Mouse (Mus musculus) bone marrow macrophage, adult 2 months (primary cell): ENCODE results near the gene Nr2f2. TPM values are rescaled to one million over a fixed set of nuclear protein-coding genes. Genes with fewer than 3 reads are reported as not detected.

Experiments used
- H3K27ac ChIP-seq: 2 replicates; pipeline ENCODE4 v1.5.1; 2012; ENCODE audit warnings: low read depth, low read length; ENCODE audit not compliant: insufficient read depth
- H3K4me1 ChIP-seq: 2 replicates; pipeline ENCODE4 v1.6.1; 2012; ENCODE audit warnings: low read length; ENCODE audit not compliant: control insufficient read depth, insufficient read depth
- H3K4me3 ChIP-seq: 2 replicates; pipeline ENCODE4 v1.5.1; 2012; ENCODE audit warnings: mild to moderate bottlenecking, low read length, moderate library complexity; ENCODE audit not compliant: insufficient read depth
- CTCF ChIP-seq: IDR thresholded peaks from 2 replicates; pipeline ENCODE4 v1.5.1; 2012; ENCODE audit warnings: low read depth, mild to moderate bottlenecking, low read length, moderate library complexity
- POLR2A ChIP-seq: IDR thresholded peaks from 2 replicates; pipeline ENCODE4 v1.6.1; 2012; ENCODE audit warnings: mild to moderate bottlenecking, low read depth, low read length, borderline replicate concordance
- polyA plus RNA-seq: library from polyadenylated mRNA; stranded (reverse); fragments of >200 nt; gene quantifications from 2 replicates; pipeline ENCODE4 v1.2.4, GENCODE M21; 2012; ENCODE audit not compliant: missing spikeins, insufficient read depth, insufficient read length

The Nr2f2 gene
- polyA plus RNA-seq, 1 experiment, result not detected

GRCm38 (mm10) chr7:70358020-70358847 is 8.3 kb downstream of the Nr2f2 start:
- Histone ChIP-seq H3K27ac (no peak overlapping the region), H3K4me1 (no peaks in the 10 kb centered on the region), H3K4me3 (no peak overlapping the region)
- TF ChIP-seq CTCF (no peak), POLR2A (no peak)

- Histone ChIP-seq H3K27ac (no peak overlapping the region), H3K4me1 (no peaks in the 10 kb centered on the region), H3K4me3 (no peak overlapping the region)
- TF ChIP-seq POLR2A, result no peak
Measured at GRCm38 (mm10) chr7:70357516-70358019, 9.0 kb downstream of the Nr2f2 start.

GRCm38 (mm10) chr7:70356691-70357515 is 9.6 kb downstream of the Nr2f2 start:
- Histone ChIP-seq H3K4me3 (no peak overlapping the region), H3K4me1 (no peaks in the 10 kb centered on the region), H3K27ac (no peak overlapping the region)
- TF ChIP-seq CTCF, result no peak

- H3K27ac ChIP-seq, result no peak overlapping the region
- no peak overlapping the region for H3K4me3 ChIP-seq
- TF ChIP-seq POLR2A (no peak), CTCF (no peak)
- no peaks in the 10 kb centered on the region for H3K4me1 ChIP-seq
Measured at GRCm38 (mm10) chr7:70355691-70356568, 10.6 kb downstream of the Nr2f2 start.

- H3K4me3 ChIP-seq, result no peak overlapping the region
- TF ChIP-seq CTCF, result no peak
- no peak for TF ChIP-seq POLR2A
- H3K27ac ChIP-seq, result no peak overlapping the region
- no peaks in the 10 kb centered on the region for H3K4me1 ChIP-seq
Measured at GRCm38 (mm10) chr7:70355357-70355620, 11.2 kb downstream of the Nr2f2 start.

GRCm38 (mm10) chr7:70354606-70355356 is 11.8 kb downstream of the Nr2f2 start:
- no peak overlapping the region for H3K4me3 ChIP-seq
- no peaks in the 10 kb centered on the region for H3K4me1 ChIP-seq
- no peak overlapping the region for H3K27ac ChIP-seq
- no peak for TF ChIP-seq CTCF
- no peak for TF ChIP-seq POLR2A

- H3K4me1 ChIP-seq, result no peaks in the 10 kb centered on the region
- no peak overlapping the region for H3K27ac ChIP-seq
- TF ChIP-seq CTCF (no peak), POLR2A (no peak)
- no peak overlapping the region for H3K4me3 ChIP-seq
Measured at GRCm38 (mm10) chr7:70353151-70353550, 13.4 kb downstream of the Nr2f2 start.

- no peak for TF ChIP-seq POLR2A
- no peak for TF ChIP-seq CTCF
- H3K4me3 ChIP-seq, result no peak overlapping the region
- H3K27ac ChIP-seq, result no peak overlapping the region
- no peaks in the 10 kb centered on the region for H3K4me1 ChIP-seq
Measured at GRCm38 (mm10) chr7:70352617-70353016, 13.9 kb downstream of the Nr2f2 start.

- no peak overlapping the region for H3K27ac ChIP-seq
- TF ChIP-seq CTCF, result no peak
- no peak for TF ChIP-seq POLR2A
- H3K4me1 ChIP-seq, result no peaks in the 10 kb centered on the region
- no peak overlapping the region for H3K4me3 ChIP-seq
Measured at GRCm38 (mm10) chr7:70351981-70352560, 14.5 kb downstream of the Nr2f2 start.
